Mouse (Mus musculus): ENCODE data around the gene Olfr94. TPM values are rescaled to one million over a fixed set of nuclear protein-coding genes. Genes with fewer than 3 reads are reported as not detected.

The Olfr94 gene
- polyA plus RNA-seq, 1 experiment from 2014 or later, result not detected

DNA sequence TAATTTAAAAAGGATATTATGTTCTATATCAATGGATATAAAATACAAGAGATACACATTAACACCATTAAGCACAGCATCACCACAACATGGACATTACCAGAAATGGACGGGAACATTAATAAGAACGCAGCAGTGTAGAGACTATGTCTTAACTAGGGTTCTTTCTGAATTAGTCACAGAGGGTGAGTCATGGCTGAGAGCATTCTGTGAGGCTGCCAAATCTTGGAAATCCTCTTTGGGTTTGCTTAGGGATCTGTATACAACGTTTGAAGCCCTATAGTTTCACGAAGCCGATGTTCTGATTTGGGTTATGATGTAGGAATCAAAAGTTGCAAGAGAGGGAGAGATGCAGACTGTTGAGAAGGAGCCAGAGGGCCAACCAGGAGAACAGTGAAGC is 6.0 kb downstream of the Olfr94 start:
- 84% methylated on average over 5 of the region's 5 CpGs for WGBS
- no peak overlapping the region for H3K9ac ChIP-seq

DNA sequence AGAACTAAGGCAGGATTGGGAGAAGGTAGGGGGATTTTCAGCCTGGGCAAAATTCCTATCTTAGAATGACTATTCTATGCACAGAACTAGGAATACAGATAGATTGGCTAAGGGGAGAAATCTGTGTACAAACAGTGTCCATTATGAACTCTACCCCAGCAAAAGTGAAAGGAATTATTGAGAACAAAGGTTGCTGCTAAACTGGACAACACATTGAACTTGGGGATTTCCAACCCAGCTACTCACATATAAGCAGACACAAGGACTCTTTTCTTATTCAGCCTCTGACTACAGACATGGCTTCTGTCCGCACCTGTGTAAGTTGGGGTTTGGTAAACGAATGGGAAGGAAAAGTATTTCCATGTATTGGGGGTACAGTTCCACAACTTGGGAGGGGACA is 7.1 kb downstream of the Olfr94 start, which contains the start of gene Ubd:
Gene Ubd, plus strand, starts transcription at position 237 of the 400 bp plus-strand sequence.
- 84% methylated on average over 2 of the region's 2 CpGs for WGBS
- no peak within 1 kb of the TSS for H3K4me3 ChIP-seq (ENCODE audit: low read depth, low read length)
- DNase-seq, result no peak

More for the DNA sequence above, 6.0 kb downstream of the Olfr94 start:
- TF ChIP-seq CTCF (IDR thresholded peaks at IDR 0.05; ENCODE audit: low read depth), result no peak
- H3K4me1 ChIP-seq (ENCODE audit: insufficient read depth), result no peaks in the 10 kb centered on the region
- no peak overlapping the region for H3K4me2 ChIP-seq
- no peaks in the 10 kb centered on the region for H3K36me3 ChIP-seq (ENCODE audit: insufficient read depth)
- H3K4me3 ChIP-seq (ENCODE audit: low read depth, low read length), result no peak overlapping the region
- peaks cover 28% of the 10 kb centered on the region for H3K27me3 ChIP-seq (ENCODE audit: insufficient read depth, low read length)
- no peaks in the 10 kb centered on the region for H3K9me3 ChIP-seq (ENCODE audit: low read depth, low read length)
- DNase-seq (no peak), ATAC-seq (ENCODE audit: insufficient read depth) (no peak)
- no peak overlapping the region for H3K27ac ChIP-seq (ENCODE audit: low read depth)

DNA sequence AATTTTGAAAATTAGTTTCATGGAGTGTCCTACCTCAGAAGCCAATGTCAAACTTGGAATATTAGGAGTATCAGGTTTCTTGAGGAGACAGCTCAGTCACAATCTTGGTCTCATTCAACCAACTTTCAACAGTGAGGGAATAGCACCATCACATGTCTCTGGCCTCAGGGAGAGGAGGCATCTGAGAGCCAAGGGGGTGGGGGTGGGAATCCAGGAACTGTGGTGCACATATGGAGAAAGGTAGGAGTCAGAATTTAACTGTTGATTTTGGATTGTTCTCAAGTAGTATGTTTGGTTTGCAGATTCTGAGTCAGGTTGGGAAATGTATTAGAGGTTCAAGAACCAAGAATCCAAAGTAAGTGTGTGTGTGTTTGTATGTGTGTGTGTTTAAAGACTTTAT is 7.8 kb downstream of the Olfr94 start:
- H3K9ac ChIP-seq, result no peak overlapping the region
- H3K4me1 ChIP-seq (ENCODE audit: insufficient read depth), result no peaks in the 10 kb centered on the region
- H3K27me3 ChIP-seq (ENCODE audit: insufficient read depth, low read length), result peaks cover 25% of the 10 kb centered on the region
- H3K27ac ChIP-seq (ENCODE audit: low read depth), result no peak overlapping the region
- TF ChIP-seq CTCF (IDR thresholded peaks at IDR 0.05; ENCODE audit: low read depth), result no peak
- ATAC-seq (ENCODE audit: insufficient read depth) (no peak), DNase-seq (no peak)
- no peaks in the 10 kb centered on the region for H3K36me3 ChIP-seq (ENCODE audit: insufficient read depth)
- no peak overlapping the region for H3K4me2 ChIP-seq
- no peaks in the 10 kb centered on the region for H3K9me3 ChIP-seq (ENCODE audit: low read depth, low read length)
- no peak overlapping the region for H3K4me3 ChIP-seq (ENCODE audit: low read depth, low read length)

More for the DNA sequence above, 7.1 kb downstream of the Olfr94 start, which contains the start of gene Ubd:
- no peak within 1 kb of the TSS for H3K9ac ChIP-seq
- H3K27me3 ChIP-seq (ENCODE audit: insufficient read depth, low read length), result peaks cover 28% of the 10 kb centered on the region
- H3K4me2 ChIP-seq, result no peak within 1 kb of the TSS
- ATAC-seq (ENCODE audit: insufficient read depth), result no peak
- no peak for TF ChIP-seq CTCF (IDR thresholded peaks at IDR 0.05; ENCODE audit: low read depth)
- H3K9me3 ChIP-seq (ENCODE audit: low read depth, low read length), result no peaks in the 10 kb centered on the region
- no peak within 1 kb of the TSS for H3K27ac ChIP-seq (ENCODE audit: low read depth)
- H3K4me1 ChIP-seq (ENCODE audit: insufficient read depth), result no peaks in the 10 kb centered on the region
- no peaks in the 10 kb centered on the region for H3K36me3 ChIP-seq (ENCODE audit: insufficient read depth)

DNA sequence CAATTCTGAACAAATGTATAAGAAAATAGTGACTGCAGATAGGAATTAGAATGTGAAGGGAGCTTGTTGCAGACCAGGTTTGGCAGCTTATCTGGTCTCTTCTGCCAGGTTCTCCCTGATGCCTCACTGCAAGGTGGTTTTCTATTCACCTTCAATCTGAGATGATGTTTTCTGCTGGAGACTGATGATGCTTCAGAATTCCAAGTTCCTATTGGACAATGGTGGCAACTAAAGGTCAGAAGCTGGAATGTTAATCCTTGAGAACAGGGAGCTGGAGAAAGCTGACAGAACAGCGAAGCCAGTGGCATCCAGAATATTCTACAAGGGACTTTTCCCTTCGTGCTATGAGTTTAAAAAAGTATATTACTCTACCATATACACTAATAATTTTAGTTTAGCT is 10.1 kb downstream of the Olfr94 start:
- 30% methylated on average over 2 of the region's 2 CpGs for WGBS
- ATAC-seq (ENCODE audit: insufficient read depth), result no peak

DNA sequence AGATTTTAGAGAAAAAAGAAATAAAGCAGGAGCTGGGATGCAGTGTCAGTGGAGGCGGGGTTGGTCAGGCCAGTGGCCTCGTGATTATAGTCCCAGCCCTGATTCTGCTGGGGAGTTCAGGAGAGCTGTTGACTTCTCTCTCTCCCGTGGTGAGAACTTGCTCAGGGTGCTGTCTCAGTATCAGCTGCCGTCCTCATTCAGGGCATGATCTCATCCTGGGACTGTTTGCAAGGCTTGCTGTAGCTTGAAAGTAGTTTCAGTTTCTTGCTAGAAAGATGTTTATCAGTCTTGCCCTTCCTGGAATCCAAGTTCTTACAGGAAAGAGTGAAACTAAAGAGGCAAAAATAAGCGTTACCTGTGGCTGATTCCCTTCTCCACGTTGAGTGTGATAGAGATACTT is 15.3 kb downstream of the Olfr94 start:
- ATAC-seq (ENCODE audit: insufficient read depth) (no peak), DNase-seq (no peak)
- WGBS, result 35% methylated on average over 6 of the region's 6 CpGs
- Histone ChIP-seq H3K4me3 (ENCODE audit: low read depth, low read length) (no peak overlapping the region), H3K9me3 (ENCODE audit: low read depth, low read length) (no peaks in the 10 kb centered on the region), H3K27me3 (ENCODE audit: insufficient read depth, low read length) (no peaks in the 10 kb centered on the region), H3K9ac (no peak overlapping the region), H3K4me2 (no peak overlapping the region), H3K4me1 (ENCODE audit: insufficient read depth) (no peaks in the 10 kb centered on the region), H3K36me3 (ENCODE audit: insufficient read depth) (no peaks in the 10 kb centered on the region), H3K27ac (ENCODE audit: low read depth) (no peak overlapping the region)
- no peak for TF ChIP-seq CTCF (IDR thresholded peaks at IDR 0.05; ENCODE audit: low read depth)

More for the DNA sequence above, 10.1 kb downstream of the Olfr94 start:
- peak; percentile 45 for DNase-seq
- Histone ChIP-seq H3K9ac (no peak overlapping the region), H3K27ac (ENCODE audit: low read depth) (no peak overlapping the region), H3K9me3 (ENCODE audit: low read depth, low read length) (no peaks in the 10 kb centered on the region), H3K27me3 (ENCODE audit: insufficient read depth, low read length) (peaks cover 4% of the 10 kb centered on the region; the same call in 1 of the 2 replicates), H3K4me1 (ENCODE audit: insufficient read depth) (no peaks in the 10 kb centered on the region), H3K36me3 (ENCODE audit: insufficient read depth) (no peaks in the 10 kb centered on the region), H3K4me2 (no peak overlapping the region), H3K4me3 (ENCODE audit: low read depth, low read length) (no peak overlapping the region)
- no peak for TF ChIP-seq CTCF (IDR thresholded peaks at IDR 0.05; ENCODE audit: low read depth)

DNA sequence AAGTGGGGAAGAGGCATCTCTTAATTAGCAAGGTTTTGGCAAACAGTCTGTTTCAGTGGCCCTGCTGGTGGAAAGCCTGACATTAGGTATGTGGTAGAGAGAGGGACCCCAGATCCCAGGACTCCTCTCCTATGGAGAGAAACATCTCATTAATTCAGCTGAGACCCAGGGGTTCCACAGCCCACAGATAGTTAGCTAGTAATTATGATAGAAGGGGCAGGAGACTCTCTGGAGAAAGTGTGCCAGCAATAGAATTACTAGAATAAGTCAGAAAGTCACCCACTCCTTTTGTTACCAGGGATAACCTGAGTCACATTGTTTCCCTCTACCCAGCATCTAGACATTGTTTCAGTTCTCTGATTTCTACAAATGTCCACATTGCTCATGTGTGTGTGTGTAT is 39.4 kb downstream of the Olfr94 start, which contains the start of gene Olfr93:
Gene Olfr93, minus strand, starts transcription at position 101 of the 400 bp plus-strand sequence.
- Histone ChIP-seq H3K4me1 (ENCODE audit: insufficient read depth) (no peaks in the 10 kb centered on the region), H3K4me3 (ENCODE audit: low read depth, low read length) (no peak within 1 kb of the TSS), H3K9me3 (ENCODE audit: low read depth, low read length) (no peaks in the 10 kb centered on the region), H3K4me2 (no peak within 1 kb of the TSS), H3K9ac (no peak within 1 kb of the TSS), H3K27me3 (ENCODE audit: insufficient read depth, low read length) (no peaks in the 10 kb centered on the region), H3K36me3 (ENCODE audit: insufficient read depth) (no peaks in the 10 kb centered on the region), H3K27ac (ENCODE audit: low read depth) (no peak within 1 kb of the TSS)
- DNase-seq (no peak), ATAC-seq (ENCODE audit: insufficient read depth) (no peak)
- TF ChIP-seq CTCF (IDR thresholded peaks at IDR 0.05; ENCODE audit: low read depth), result no peak

Other genes starting within 250 kb of the Olfr94 start
- 116 and 123 TPM in 2 replicates for gene Ppp1r11, start 249.3 kb downstream of the Olfr94 start, polyA plus RNA-seq (2014; fragmentation: Nextera tagmentation; extraction: Ambion mirVana)
- 102 and 109 TPM in 2 replicates for gene Znrd1, start 242.4 kb downstream of the Olfr94 start, polyA plus RNA-seq (2014; fragmentation: Nextera tagmentation; extraction: Ambion mirVana)
- gene Znrd1as, start 242.4 kb downstream of the Olfr94 start, polyA plus RNA-seq (2014; fragmentation: Nextera tagmentation; extraction: Ambion mirVana), result 5.1 and 6.9 TPM in 2 replicates
- gene 2410137M14Rik, start 219.8 kb downstream of the Olfr94 start, polyA plus RNA-seq (2014; fragmentation: Nextera tagmentation; extraction: Ambion mirVana), result not detected in 2 replicates
- gene H2-M5, start 211.5 kb downstream of the Olfr94 start, polyA plus RNA-seq (2014; fragmentation: Nextera tagmentation; extraction: Ambion mirVana), result 0.17 and 0.22 TPM in 2 replicates
- gene Zfp57, start 199.8 kb downstream of the Olfr94 start, polyA plus RNA-seq (2014; fragmentation: Nextera tagmentation; extraction: Ambion mirVana), result 77.5 and 80.7 TPM in 2 replicates
- gene Mog, start 177.6 kb downstream of the Olfr94 start, polyA plus RNA-seq (2014; fragmentation: Nextera tagmentation; extraction: Ambion mirVana), result 0.11 and 0.13 TPM in 2 replicates
- 7.0 and 8.8 TPM in 2 replicates for gene Gabbr1, start 155.0 kb downstream of the Olfr94 start, polyA plus RNA-seq (2014; fragmentation: Nextera tagmentation; extraction: Ambion mirVana)
- 0.34 TPM in 1 of 2 replicates, not detected in the other for gene Olfr90, start 112.5 kb downstream of the Olfr94 start, polyA plus RNA-seq (2014; fragmentation: Nextera tagmentation; extraction: Ambion mirVana)
- 0.07 TPM in 1 of 2 replicates, not detected in the other for gene Olfr91, start 102.7 kb downstream of the Olfr94 start, polyA plus RNA-seq (2014; fragmentation: Nextera tagmentation; extraction: Ambion mirVana)
- gene Olfr92, start 80.9 kb downstream of the Olfr94 start, polyA plus RNA-seq (2014; fragmentation: Nextera tagmentation; extraction: Ambion mirVana), result not detected in 2 replicates
- not detected in 2 replicates for gene Olfr93, start 39.5 kb downstream of the Olfr94 start, polyA plus RNA-seq (2014; fragmentation: Nextera tagmentation; extraction: Ambion mirVana)
- gene Ubd, start 7.1 kb downstream of the Olfr94 start, polyA plus RNA-seq (2014; fragmentation: Nextera tagmentation; extraction: Ambion mirVana), result not detected in 2 replicates
- gene Olfr95, start 12.1 kb upstream of the Olfr94 start, polyA plus RNA-seq (2014; fragmentation: Nextera tagmentation; extraction: Ambion mirVana), result not detected in 2 replicates
- not detected in 2 replicates for gene Olfr96, start 19.2 kb upstream of the Olfr94 start, polyA plus RNA-seq (2014; fragmentation: Nextera tagmentation; extraction: Ambion mirVana)
- gene Olfr97, start 36.3 kb upstream of the Olfr94 start, polyA plus RNA-seq (2014; fragmentation: Nextera tagmentation; extraction: Ambion mirVana), result not detected in 2 replicates
- not detected in 2 replicates for gene Olfr98, start 62.8 kb upstream of the Olfr94 start, polyA plus RNA-seq (2014; fragmentation: Nextera tagmentation; extraction: Ambion mirVana)
- gene H2-M3, start 69.2 kb upstream of the Olfr94 start, polyA plus RNA-seq (2014; fragmentation: Nextera tagmentation; extraction: Ambion mirVana), result 1.0 and 1.2 TPM in 2 replicates
- gene Olfr99, start 82.5 kb upstream of the Olfr94 start, polyA plus RNA-seq (2014; fragmentation: Nextera tagmentation; extraction: Ambion mirVana), result not detected in 2 replicates
- not detected in 2 replicates for gene Olfr101, start 103.3 kb upstream of the Olfr94 start, polyA plus RNA-seq (2014; fragmentation: Nextera tagmentation; extraction: Ambion mirVana)
- gene Olfr102, start 116.1 kb upstream of the Olfr94 start, polyA plus RNA-seq (2014; fragmentation: Nextera tagmentation; extraction: Ambion mirVana), result not detected in 2 replicates
- not detected in 2 replicates for gene Olfr103, start 138.7 kb upstream of the Olfr94 start, polyA plus RNA-seq (2014; fragmentation: Nextera tagmentation; extraction: Ambion mirVana)
- not detected in 2 replicates for gene Olfr104-ps, start 158.6 kb upstream of the Olfr94 start, polyA plus RNA-seq (2014; fragmentation: Nextera tagmentation; extraction: Ambion mirVana)
- gene Olfr105-ps, start 178.0 kb upstream of the Olfr94 start, polyA plus RNA-seq (2014; fragmentation: Nextera tagmentation; extraction: Ambion mirVana), result not detected in 2 replicates
- not detected in 2 replicates for gene Olfr106-ps, start 189.4 kb upstream of the Olfr94 start, polyA plus RNA-seq (2014; fragmentation: Nextera tagmentation; extraction: Ambion mirVana)
- gene Olfr107, start 198.2 kb upstream of the Olfr94 start, polyA plus RNA-seq (2014; fragmentation: Nextera tagmentation; extraction: Ambion mirVana), result not detected in 2 replicates
- not detected in 2 replicates for gene Olfr108, start 244.5 kb upstream of the Olfr94 start, polyA plus RNA-seq (2014; fragmentation: Nextera tagmentation; extraction: Ambion mirVana)